Mouse (Mus musculus): ENCODE results near the gene Dpep3.

Gene Dpep3

GRCm38 (mm10) chr8:105943321-105943739, 35.9 kb downstream of the Dpep3 start, which contains the start of gene Lcat:
TSS of gene Lcat (minus strand) at chr8:105943382.
- in situ Hi-C loops (cut with MboI; ENCODE audit: low pct_unique_long_range_greater_than_20kb in 1 of 2, low sequenced_read_pairs in 2 of 2, unreplicated experiment in 1 of 2) = no loop called here

GRCm38 (mm10) chr8:105942542-105942941, 36.7 kb downstream of the Dpep3 start:
- in situ Hi-C loops (cut with MboI; ENCODE audit: low pct_unique_long_range_greater_than_20kb in 1 of 2, low sequenced_read_pairs in 2 of 2, unreplicated experiment in 1 of 2) = no loop called here

GRCm38 (mm10) chr8:105942026-105942425, 37.2 kb downstream of the Dpep3 start:
- in situ Hi-C loops (cut with MboI; ENCODE audit: low pct_unique_long_range_greater_than_20kb in 1 of 2, low sequenced_read_pairs in 2 of 2, unreplicated experiment in 1 of 2) = no loop called here

DNA sequence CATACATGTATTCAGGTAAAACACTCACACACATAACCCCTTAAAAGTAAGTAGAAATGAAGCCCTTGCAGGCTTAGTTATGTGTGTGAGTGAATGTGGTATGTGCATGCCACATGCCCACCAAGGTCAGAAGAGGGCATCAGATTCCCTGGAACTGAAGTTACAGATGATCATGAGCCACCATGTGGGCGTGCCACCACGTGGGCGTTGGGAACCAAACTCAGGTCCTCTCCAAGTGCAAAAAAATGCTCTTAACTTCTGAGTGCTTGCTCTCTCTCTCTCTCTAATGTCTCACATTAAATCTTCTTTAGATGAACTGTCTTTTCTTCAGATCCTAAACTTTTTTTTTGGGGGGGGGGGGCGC, 40.9 kb downstream of the Dpep3 start, which contains the start of gene Psmb10:
Gene Psmb10, minus strand, starts transcription at position 139 of the 364 bp plus-strand sequence.
- in situ Hi-C loops (cut with MboI; ENCODE audit: low pct_unique_long_range_greater_than_20kb in 1 of 2, low sequenced_read_pairs in 2 of 2, unreplicated experiment in 1 of 2) = no loop called here

DNA sequence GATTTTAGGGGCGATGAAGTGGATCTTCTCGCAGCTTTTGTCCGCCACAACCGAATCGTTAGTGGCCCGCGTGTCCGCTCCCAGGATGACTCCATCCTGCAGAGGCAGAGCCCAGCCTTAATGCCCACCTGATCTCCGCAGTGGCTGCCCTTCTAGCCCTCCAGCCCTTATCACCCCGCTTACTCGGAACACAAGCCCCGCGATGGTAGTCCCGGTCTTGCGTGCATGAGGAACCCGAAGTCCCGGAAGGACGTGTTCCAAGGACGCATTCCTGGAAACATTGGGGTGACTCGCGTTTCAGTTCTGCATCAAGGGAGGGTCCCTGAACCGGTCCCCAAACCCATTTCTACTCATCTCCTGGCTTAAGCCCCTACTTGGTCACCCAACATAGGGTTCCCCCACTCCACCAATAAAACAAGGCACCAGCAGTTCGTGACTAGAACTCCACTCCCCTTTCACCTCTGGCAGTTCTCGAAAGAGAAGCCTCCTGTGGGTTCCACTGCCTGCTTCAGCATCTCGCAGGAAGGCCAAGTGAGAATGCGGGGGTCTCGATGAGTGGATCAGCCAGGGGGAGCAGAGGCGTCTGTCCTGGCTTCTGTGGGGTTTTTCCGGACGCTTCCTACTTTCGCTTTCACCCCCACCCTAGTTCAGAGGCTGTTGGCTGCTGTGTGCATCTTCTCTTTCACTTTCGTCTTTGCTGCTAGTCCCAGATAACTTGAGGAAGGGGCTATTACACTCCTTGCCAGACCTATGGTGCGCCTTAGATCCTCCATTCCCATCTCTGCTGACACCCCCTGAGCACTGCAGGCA, 41.5 kb downstream of the Dpep3 start:
- in situ Hi-C loops (cut with MboI; ENCODE audit: low pct_unique_long_range_greater_than_20kb in 1 of 2, low sequenced_read_pairs in 2 of 2, unreplicated experiment in 1 of 2) = no loop called here

- in situ Hi-C loops (cut with MboI; ENCODE audit: low pct_unique_long_range_greater_than_20kb in 1 of 2, low sequenced_read_pairs in 2 of 2, unreplicated experiment in 1 of 2) = no loop called here
Measured at GRCm38 (mm10) chr8:105936866-105937475, 42.3 kb downstream of the Dpep3 start.

DNA sequence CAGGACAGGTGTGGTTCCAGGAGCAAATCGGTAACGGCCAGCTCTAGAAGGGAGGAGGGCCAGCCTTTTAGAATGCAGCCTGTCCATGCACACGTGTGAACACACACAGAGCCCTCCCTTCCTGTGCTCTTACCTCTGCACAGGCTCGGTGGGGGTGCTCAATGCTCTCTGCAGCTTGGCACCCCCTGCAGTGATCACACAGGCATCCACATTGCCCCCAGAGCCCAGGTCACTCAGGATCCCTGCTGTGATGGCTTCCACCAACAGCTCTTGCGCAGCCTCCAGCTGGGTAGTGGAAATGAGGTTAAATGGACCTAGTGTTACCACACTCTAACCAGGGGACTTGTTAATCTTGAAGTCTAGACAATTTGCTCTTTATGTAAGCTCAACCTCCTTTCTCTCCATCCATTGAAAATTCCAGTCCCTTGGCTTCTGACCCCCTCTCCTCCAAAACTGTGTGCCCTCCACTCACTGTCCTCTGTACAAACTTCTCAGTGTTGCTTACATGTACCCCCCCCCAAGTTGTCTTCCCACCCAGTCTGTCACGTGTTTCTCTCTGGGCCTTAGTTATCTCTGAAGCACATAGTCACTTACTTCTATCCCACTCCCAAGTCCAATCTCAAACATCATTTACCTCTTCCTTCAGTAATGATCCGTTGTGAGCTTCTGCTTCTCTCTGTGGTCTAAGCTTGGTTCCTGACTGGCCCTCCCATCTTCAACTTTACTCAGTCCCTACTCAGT, 43.2 kb downstream of the Dpep3 start:
- in situ Hi-C loops (cut with MboI; ENCODE audit: low pct_unique_long_range_greater_than_20kb in 1 of 2, low sequenced_read_pairs in 2 of 2, unreplicated experiment in 1 of 2) = no loop called here

GRCm38 (mm10) chr8:105935105-105935504, 44.1 kb downstream of the Dpep3 start:
- in situ Hi-C loops (cut with MboI; ENCODE audit: low pct_unique_long_range_greater_than_20kb in 1 of 2, low sequenced_read_pairs in 2 of 2, unreplicated experiment in 1 of 2) = no loop called here

DNA sequence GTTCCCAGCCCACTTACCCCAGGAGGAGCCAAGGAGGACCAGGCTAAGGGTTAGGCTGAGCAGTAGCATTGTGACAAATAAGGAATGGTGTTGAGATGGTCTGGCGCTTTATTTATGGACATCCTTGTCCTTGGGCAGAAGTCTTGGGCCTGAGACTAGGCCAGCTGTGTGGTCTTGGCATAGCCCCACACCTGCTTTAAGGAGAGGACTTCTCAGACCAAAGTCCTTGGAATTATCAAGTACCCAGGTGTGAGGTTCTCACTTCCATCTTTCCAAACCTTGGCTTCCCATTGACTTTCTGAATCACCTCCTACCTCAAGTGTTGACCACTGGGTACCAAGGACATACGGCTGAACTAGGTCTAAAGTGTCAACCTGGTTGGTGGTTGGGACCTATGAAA, 45.5 kb downstream of the Dpep3 start, which contains the start of gene Ctrl:
Gene Ctrl, minus strand, starts transcription at position 101 of the 400 bp plus-strand sequence.
- in situ Hi-C loops (cut with MboI; ENCODE audit: low pct_unique_long_range_greater_than_20kb in 1 of 2, low sequenced_read_pairs in 2 of 2, unreplicated experiment in 1 of 2) = no loop called here

DNA sequence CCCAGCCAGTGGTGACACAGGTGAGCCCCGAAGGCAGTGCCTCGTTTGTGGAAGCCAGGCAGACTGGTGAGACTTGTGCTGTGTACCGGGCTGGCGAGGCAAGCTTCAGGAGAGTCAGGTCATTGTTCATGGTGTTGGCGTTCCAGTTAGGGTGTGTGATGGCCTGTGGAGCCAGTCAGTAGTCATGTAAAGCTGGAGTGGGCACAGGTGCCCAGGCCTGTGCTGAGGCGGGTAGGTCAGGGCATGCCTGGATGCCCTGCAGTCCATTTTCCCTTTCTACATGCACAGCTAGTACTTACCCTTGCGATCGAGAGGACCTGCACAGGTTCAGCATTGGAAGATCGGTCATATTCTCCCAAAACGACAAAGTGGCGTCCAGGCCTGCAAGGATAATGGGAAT, 46.7 kb downstream of the Dpep3 start:
- in situ Hi-C loops (cut with MboI; ENCODE audit: low pct_unique_long_range_greater_than_20kb in 1 of 2, low sequenced_read_pairs in 2 of 2, unreplicated experiment in 1 of 2) = no loop called here

- in situ Hi-C loops (cut with MboI; ENCODE audit: low pct_unique_long_range_greater_than_20kb in 1 of 2, low sequenced_read_pairs in 2 of 2, unreplicated experiment in 1 of 2) = no loop called here
Measured at GRCm38 (mm10) chr8:105931271-105931670, 48.0 kb downstream of the Dpep3 start.

GRCm38 (mm10) chr8:105930602-105931001, 48.6 kb downstream of the Dpep3 start:
- in situ Hi-C loops (cut with MboI; ENCODE audit: low pct_unique_long_range_greater_than_20kb in 1 of 2, low sequenced_read_pairs in 2 of 2, unreplicated experiment in 1 of 2) = no loop called here

GRCm38 (mm10) chr8:105925123-105925522, 54.1 kb downstream of the Dpep3 start:
- in situ Hi-C loops (cut with MboI; ENCODE audit: low pct_unique_long_range_greater_than_20kb in 1 of 2, low sequenced_read_pairs in 2 of 2, unreplicated experiment in 1 of 2) = loop anchor here in 1 of 2 experiments (10.0 kb wide), 1 partner anchor 210 kb away; no protein-coding TSS in a partner anchor

Measured in mouse embryonic stem cell (cell line).